10 mouse cellular contexts compared by ENCODE assay signal in genomic region chr12:25252776-25253510, GRCm38 (mm10).
DNase-seq lines count a peak whose midpoint lies in the region; TF ChIP-seq lines count a peak whose summit lies in the region.
"Had no signal": no experiment of that assay in that cellular context is flagged by ENCODE, and none has a peak within 500 bp of the region (broad histone marks: within the 10 kb centered on the region; RNA-seq: fewer than 3 reads in every experiment).

No protein-coding gene starts in this region.

- H3K4me3 ChIP-seq in spleen, adult 2 months (ENCODE audit: extremely low read depth, insufficient read depth, insufficient read length), result no peak overlapping the region
- H3K4me3 ChIP-seq: midbrain, embryonic 10.5 days had no signal

- no peaks in the 10 kb centered on the region for H3K36me3 ChIP-seq in spleen, adult 2 months (ENCODE audit: control insufficient read depth, insufficient read depth, low read length)
- H3K36me3 ChIP-seq: midbrain, embryonic 10.5 days had no signal

- H3K4me1 ChIP-seq in spleen, adult 2 months (ENCODE audit: control insufficient read depth, insufficient read depth, insufficient read length), result peaks cover 17% of the 10 kb centered on the region; the same call in 1 of the 2 replicates

- no peak for TF ChIP-seq CTCF in spleen, adult 2 months (IDR thresholded peaks at IDR 0.05; ENCODE audit: extremely low read depth, insufficient read depth, insufficient read length, insufficient replicate concordance)

- no peaks in the 10 kb centered on the region for H3K27me3 ChIP-seq in spleen, adult 2 months (ENCODE audit: control insufficient read depth, insufficient read depth, low read length)

- peak; percentile 30 to 52 for DNase-seq in left cerebral cortex, postnatal 10 days (ENCODE audit: extremely low spot score in 1 of 2, low spot score in 2 of 2)
- no peak for DNase-seq in left cerebral cortex, adult 18-20 months (ENCODE audit: low spot score in 2 of 2)
- DNase-seq in spleen, adult 2 months (ENCODE audit: low read depth in 1 of 2, low spot score in 2 of 2), result no peak
- no peak for DNase-seq in spleen, postnatal 4 days (ENCODE audit: low spot score in 2 of 2)
- peak; percentile 90 to 93 for DNase-seq in kidney, postnatal 36 days
- no peak for DNase-seq in gastrocnemius, postnatal 36 days
- no peak for DNase-seq in heart, adult 9 months (ENCODE audit: low spot score in 2 of 2)
- DNase-seq: heart, adult 11 months; heart, postnatal 10 days had no signal

- TF ChIP-seq POLR2A in spleen, adult 2 months (IDR thresholded peaks at IDR 0.05; ENCODE audit: low read depth, low read length), result no peak

- 75% methylated on average over 6 of the region's 6 CpGs for WGBS in spleen, adult 2 months

- H3K27ac ChIP-seq in spleen, adult 2 months (ENCODE audit: insufficient read depth, low read length), result peak overlapping the region; percentile 42; the same call in 1 of the 2 replicates
- H3K27ac ChIP-seq: midbrain, embryonic 10.5 days had no signal

- intact Hi-C loops in left cerebral cortex, postnatal 10 days (cut with DNase I), result no loop called here
- intact Hi-C loops in gastrocnemius, postnatal 36 days (cut with DNase I), result no loop called here

Comparison
In these comparisons a context has a peak if more than half of its experiments do, and no peak if none do; other contexts are left out.
1. DNase-seq: peak in left cerebral cortex, postnatal 10 days (2 of 2) and kidney, postnatal 36 days (2 of 2); none in left cerebral cortex, adult 18-20 months (0 of 2), spleen, adult 2 months (0 of 2), spleen, postnatal 4 days (0 of 2), gastrocnemius, postnatal 36 days (0 of 2) and heart, adult 9 months (0 of 2).